Mouse (Mus musculus): ENCODE data around the gene Hhat. TPM values are rescaled to one million over a fixed set of nuclear protein-coding genes. Genes with fewer than 3 reads are reported as not detected.

Hhat gene
- polyA plus RNA-seq, 1 experiment from 2014 or later: 5.6 TPM

DNA sequence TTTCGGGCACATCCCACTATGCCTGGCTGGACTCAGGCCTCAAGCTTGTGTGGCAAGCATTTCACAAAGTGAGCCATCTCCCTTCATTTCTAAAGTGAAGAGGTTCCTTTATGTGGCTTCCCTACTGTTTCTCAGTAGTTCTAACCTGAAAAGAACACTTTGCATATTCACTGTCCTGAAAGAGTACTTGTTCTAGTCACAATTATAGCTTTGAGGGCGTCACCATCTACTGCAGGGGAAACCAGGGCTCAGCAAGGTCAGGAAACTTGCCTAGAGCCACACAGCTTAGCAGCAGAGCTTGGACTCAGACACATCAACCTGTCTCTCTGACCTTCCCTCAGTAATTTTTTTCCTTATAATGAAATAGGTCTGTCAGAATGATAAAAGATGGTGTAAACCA lies 6.5 kb downstream of the Hhat start:
- WGBS: 78% methylated on average over 2 of the region's 2 CpGs
- no peak overlapping the region for H3K9ac ChIP-seq (ENCODE audit: low read length)
- no peak overlapping the region for H3K4me3 ChIP-seq (ENCODE audit: low read length)
- H3K4me2 ChIP-seq (ENCODE audit: low read depth, low read length): no peak overlapping the region
- no peaks in the 10 kb centered on the region for H3K27me3 ChIP-seq (ENCODE audit: control insufficient read depth, insufficient read depth, low read length)
- no peaks in the 10 kb centered on the region for H3K36me3 ChIP-seq (ENCODE audit: control insufficient read depth, insufficient read depth)
- no peaks in the 10 kb centered on the region for H3K9me3 ChIP-seq (replicated peaks; ENCODE audit: control insufficient read depth, low read length)
- ATAC-seq (replicated peaks; ENCODE audit: extremely low read depth, insufficient read depth, low FRiP score): no peak
- H3K27ac ChIP-seq (ENCODE audit: low read length): no peak overlapping the region
- peaks cover 12% of the 10 kb centered on the region for H3K4me1 ChIP-seq (ENCODE audit: control insufficient read depth, insufficient read depth, low read length)

- no peaks in the 10 kb centered on the region for H3K9me3 ChIP-seq (replicated peaks; ENCODE audit: control insufficient read depth, low read length)
- ATAC-seq (replicated peaks; ENCODE audit: extremely low read depth, insufficient read depth, low FRiP score): no peak
- H3K9ac ChIP-seq (ENCODE audit: low read length): no peak overlapping the region
- peaks cover 11% of the 10 kb centered on the region for H3K4me1 ChIP-seq (ENCODE audit: control insufficient read depth, insufficient read depth, low read length)
- H3K27ac ChIP-seq (ENCODE audit: low read length): peak overlapping the region; percentile 56; the same call in 1 of the 2 replicates
- H3K36me3 ChIP-seq (ENCODE audit: control insufficient read depth, insufficient read depth): no peaks in the 10 kb centered on the region
- no peaks in the 10 kb centered on the region for H3K27me3 ChIP-seq (ENCODE audit: control insufficient read depth, insufficient read depth, low read length)
- H3K4me3 ChIP-seq (ENCODE audit: low read length): no peak overlapping the region
- H3K4me2 ChIP-seq (ENCODE audit: low read depth, low read length): no peak overlapping the region
- WGBS: 59% methylated on average over 7 of the region's 7 CpGs
These were observed 7.8 kb downstream of the Hhat start for GRCm38 (mm10) chr1:192762946-192763933.

GRCm38 (mm10) chr1:192756674-192757073 lies 14.3 kb downstream of the Hhat start:
- Histone ChIP-seq H3K9me3 (replicated peaks; ENCODE audit: control insufficient read depth, low read length) (no peaks in the 10 kb centered on the region), H3K27me3 (ENCODE audit: control insufficient read depth, insufficient read depth, low read length) (no peaks in the 10 kb centered on the region), H3K27ac (ENCODE audit: low read length) (no peak overlapping the region), H3K4me3 (ENCODE audit: low read length) (no peak overlapping the region), H3K4me1 (ENCODE audit: control insufficient read depth, insufficient read depth, low read length) (peaks cover 6% of the 10 kb centered on the region), H3K36me3 (ENCODE audit: control insufficient read depth, insufficient read depth) (no peaks in the 10 kb centered on the region), H3K4me2 (ENCODE audit: low read depth, low read length) (no peak overlapping the region), H3K9ac (ENCODE audit: low read length) (no peak overlapping the region)
- WGBS: 58% methylated on average over 7 of the region's 7 CpGs
- no peak for ATAC-seq (replicated peaks; ENCODE audit: extremely low read depth, insufficient read depth, low FRiP score)

- H3K9me3 ChIP-seq (replicated peaks; ENCODE audit: control insufficient read depth, low read length): no peaks in the 10 kb centered on the region
- ATAC-seq (replicated peaks; ENCODE audit: extremely low read depth, insufficient read depth, low FRiP score): no peak
- H3K36me3 ChIP-seq (ENCODE audit: control insufficient read depth, insufficient read depth): no peaks in the 10 kb centered on the region
- no peak overlapping the region for H3K9ac ChIP-seq (ENCODE audit: low read length)
- peaks cover 6% of the 10 kb centered on the region for H3K4me1 ChIP-seq (ENCODE audit: control insufficient read depth, insufficient read depth, low read length)
- WGBS: 76% methylated on average over 13 of the region's 13 CpGs
- H3K4me3 ChIP-seq (ENCODE audit: low read length): no peak overlapping the region
- no peak overlapping the region for H3K4me2 ChIP-seq (ENCODE audit: low read depth, low read length)
- no peak overlapping the region for H3K27ac ChIP-seq (ENCODE audit: low read length)
- no peaks in the 10 kb centered on the region for H3K27me3 ChIP-seq (ENCODE audit: control insufficient read depth, insufficient read depth, low read length)
These were observed 15.1 kb downstream of the Hhat start for GRCm38 (mm10) chr1:192755685-192756606.

GRCm38 (mm10) chr1:192755246-192755645 lies 15.8 kb downstream of the Hhat start:
- Histone ChIP-seq H3K9ac (ENCODE audit: low read length) (no peak overlapping the region), H3K4me1 (ENCODE audit: control insufficient read depth, insufficient read depth, low read length) (peaks cover 6% of the 10 kb centered on the region), H3K4me3 (ENCODE audit: low read length) (no peak overlapping the region), H3K4me2 (ENCODE audit: low read depth, low read length) (no peak overlapping the region), H3K9me3 (replicated peaks; ENCODE audit: control insufficient read depth, low read length) (no peaks in the 10 kb centered on the region), H3K36me3 (ENCODE audit: control insufficient read depth, insufficient read depth) (no peaks in the 10 kb centered on the region), H3K27ac (ENCODE audit: low read length) (no peak overlapping the region), H3K27me3 (ENCODE audit: control insufficient read depth, insufficient read depth, low read length) (no peaks in the 10 kb centered on the region)
- no peak for ATAC-seq (replicated peaks; ENCODE audit: extremely low read depth, insufficient read depth, low FRiP score)
- WGBS: 88% methylated on average over 13 of the region's 13 CpGs

DNA sequence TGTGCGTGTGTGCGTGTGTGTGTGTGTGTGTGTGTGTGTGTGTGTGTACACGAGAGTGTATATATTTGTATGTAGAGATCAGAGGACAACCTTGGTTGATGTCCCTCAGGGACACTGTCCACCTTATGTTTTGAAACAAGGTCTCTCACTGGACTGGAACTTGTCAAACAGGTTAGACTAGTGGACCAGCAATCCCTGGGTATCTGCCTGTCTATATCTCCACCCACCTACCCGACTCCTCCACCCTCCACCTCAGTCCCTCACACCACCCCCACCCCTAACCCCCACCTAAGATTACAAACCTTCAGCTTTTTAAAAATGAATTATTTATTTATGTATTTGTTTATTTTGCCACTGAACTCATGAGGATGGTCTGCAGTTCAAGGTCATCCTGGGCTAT lies 16.8 kb downstream of the Hhat start:
- Histone ChIP-seq H3K27ac (ENCODE audit: low read length) (no peak overlapping the region), H3K4me3 (ENCODE audit: low read length) (no peak overlapping the region), H3K36me3 (ENCODE audit: control insufficient read depth, insufficient read depth) (no peaks in the 10 kb centered on the region), H3K9me3 (replicated peaks; ENCODE audit: control insufficient read depth, low read length) (no peaks in the 10 kb centered on the region), H3K4me2 (ENCODE audit: low read depth, low read length) (no peak overlapping the region), H3K9ac (ENCODE audit: low read length) (no peak overlapping the region), H3K4me1 (ENCODE audit: control insufficient read depth, insufficient read depth, low read length) (peaks cover 10% of the 10 kb centered on the region), H3K27me3 (ENCODE audit: control insufficient read depth, insufficient read depth, low read length) (no peaks in the 10 kb centered on the region)
- WGBS: 67% methylated on average over 4 of the region's 4 CpGs
- ATAC-seq (replicated peaks; ENCODE audit: extremely low read depth, insufficient read depth, low FRiP score): no peak

GRCm38 (mm10) chr1:192752659-192753601 lies 18.1 kb downstream of the Hhat start:
- no peaks in the 10 kb centered on the region for H3K36me3 ChIP-seq (ENCODE audit: control insufficient read depth, insufficient read depth)
- peaks cover 10% of the 10 kb centered on the region for H3K4me1 ChIP-seq (ENCODE audit: control insufficient read depth, insufficient read depth, low read length)
- WGBS: 27% methylated on average over 8 of the region's 8 CpGs
- H3K9me3 ChIP-seq (replicated peaks; ENCODE audit: control insufficient read depth, low read length): no peaks in the 10 kb centered on the region
- H3K4me2 ChIP-seq (ENCODE audit: low read depth, low read length): peak overlapping the region; percentile 47
- no peaks in the 10 kb centered on the region for H3K27me3 ChIP-seq (ENCODE audit: control insufficient read depth, insufficient read depth, low read length)
- peak; percentile 67; the same call in 1 of the 2 replicates for ATAC-seq (replicated peaks; ENCODE audit: extremely low read depth, insufficient read depth, low FRiP score)
- peak overlapping the region; percentile 68 for H3K27ac ChIP-seq (ENCODE audit: low read length)
- H3K4me3 ChIP-seq (ENCODE audit: low read length): peak overlapping the region; percentile 19; the same call in 1 of the 2 replicates
- peak overlapping the region; percentile 39; the same call in 1 of the 2 replicates for H3K9ac ChIP-seq (ENCODE audit: low read length)

DNA sequence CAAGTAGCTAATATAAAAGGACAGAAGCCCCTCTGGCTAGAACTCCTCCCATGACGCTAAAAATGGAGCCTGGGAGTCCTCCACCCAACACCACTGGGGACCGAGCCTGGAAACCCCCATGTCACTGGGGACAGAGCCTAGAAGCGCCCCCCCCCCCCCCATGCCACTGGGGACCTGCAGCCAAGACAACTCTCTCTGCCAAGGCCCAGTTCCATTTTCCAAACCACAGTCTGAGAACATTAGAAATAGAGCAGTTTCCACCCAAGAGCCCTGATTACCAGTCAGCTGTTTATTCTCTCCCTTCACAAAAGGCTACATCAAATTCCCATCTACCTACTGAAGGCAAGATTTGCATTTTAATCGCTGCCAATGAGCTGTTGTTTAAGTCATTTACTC lies 21.0 kb downstream of the Hhat start:
- H3K36me3 ChIP-seq (ENCODE audit: control insufficient read depth, insufficient read depth): no peaks in the 10 kb centered on the region; the same call in 1 of the 2 replicates
- no peak for ATAC-seq (replicated peaks; ENCODE audit: extremely low read depth, insufficient read depth, low FRiP score)
- 49% methylated on average over 4 of the region's 4 CpGs for WGBS
- H3K9me3 ChIP-seq (replicated peaks; ENCODE audit: control insufficient read depth, low read length): no peaks in the 10 kb centered on the region
- peaks cover 10% of the 10 kb centered on the region for H3K4me1 ChIP-seq (ENCODE audit: control insufficient read depth, insufficient read depth, low read length)
- H3K4me2 ChIP-seq (ENCODE audit: low read depth, low read length): no peak overlapping the region
- H3K9ac ChIP-seq (ENCODE audit: low read length): no peak overlapping the region
- H3K27ac ChIP-seq (ENCODE audit: low read length): no peak overlapping the region
- no peaks in the 10 kb centered on the region for H3K27me3 ChIP-seq (ENCODE audit: control insufficient read depth, insufficient read depth, low read length)
- no peak overlapping the region for H3K4me3 ChIP-seq (ENCODE audit: low read length)
